Mouse (Mus musculus): ENCODE data around the gene BC048671. TPM values are rescaled to one million over a fixed set of nuclear protein-coding genes. Genes with fewer than 3 reads are reported as not detected.

Gene BC048671
- polyA plus RNA-seq (2012; rRNA removed), result not detected in 2 replicates

GRCm38 (mm10) chr6:90300919-90301318 is at the start of gene BC048671:
Gene BC048671 (plus strand): TSS chr6:90301219.

GRCm38 (mm10) chr6:90324991-90325390 is 24.0 kb downstream of the BC048671 start, which contains the start of gene Chst13:
Gene Chst13 (minus strand): TSS chr6:90325185.

GRCm38 (mm10) chr6:90332561-90333425 is 31.8 kb downstream of the BC048671 start, which contains the start of gene Uroc1:
Gene Uroc1 (plus strand): TSS chr6:90333284.

Other genes with a start within 250 kb of the BC048671 start
- not detected in 2 replicates for gene Vmn1r49, start 222.7 kb upstream of the BC048671 start, polyA plus RNA-seq (2012; rRNA removed)
- not detected in 2 replicates for gene Vmn1r50, start 199.8 kb upstream of the BC048671 start, polyA plus RNA-seq (2012; rRNA removed)
- gene Vmn1r51, start 178.6 kb upstream of the BC048671 start, polyA plus RNA-seq (2012; rRNA removed), result not detected in 2 replicates
- not detected in 2 replicates for gene Vmn1r52, start 126.4 kb upstream of the BC048671 start, polyA plus RNA-seq (2012; rRNA removed)
- gene V1ra8, start 98.4 kb upstream of the BC048671 start, polyA plus RNA-seq (2012; rRNA removed), result not detected in 2 replicates
- gene Vmn1r53, start 76.8 kb upstream of the BC048671 start, polyA plus RNA-seq (2012; rRNA removed), result 0.04 and 0.13 TPM in 2 replicates
- gene Vmn1r54, start 54.9 kb upstream of the BC048671 start, polyA plus RNA-seq (2012; rRNA removed), result not detected in 2 replicates
- gene Chst13, start 24.0 kb downstream of the BC048671 start, polyA plus RNA-seq (2012; rRNA removed), result 8.0 and 9.2 TPM in 2 replicates
- gene Uroc1, start 32.1 kb downstream of the BC048671 start, polyA plus RNA-seq (2012; rRNA removed), result 70.8 and 72.2 TPM in 2 replicates
- gene Zxdc, start 68.3 kb downstream of the BC048671 start, polyA plus RNA-seq (2012; rRNA removed), result 2.9 and 4.0 TPM in 2 replicates
- 0.10 and 0.12 TPM in 2 replicates for gene Cfap100, start 127.6 kb downstream of the BC048671 start, polyA plus RNA-seq (2012; rRNA removed)
- gene Klf15, start 161.4 kb downstream of the BC048671 start, polyA plus RNA-seq (2012; rRNA removed), result 31.0 and 35.7 TPM in 2 replicates
- gene Aldh1l1, start 185.2 kb downstream of the BC048671 start, polyA plus RNA-seq (2012; rRNA removed), result 45.0 and 55.3 TPM in 2 replicates